Mouse (Mus musculus) gastrocnemius, postnatal 14 days (tissue): ENCODE results near the gene Nudt5. TPM values are rescaled to one million over a fixed set of nuclear protein-coding genes. Genes with fewer than 3 reads are reported as not detected.

Experiments
- DNase-seq: peaks from one replicate; pipeline ENCODE4 v3.0.0; 2021; ENCODE audit warnings: mixed read lengths
- intact Hi-C: fragments of 180-260 bp; cut with DNase I; formaldehyde crosslinking; loops from one replicate; pipeline ENCODE4 v1.15.1; 2025; ENCODE audit warnings: low total_unique reads
- total RNA-seq, 2 experiments: library from RNA; stranded (reverse); gene quantifications; 2 replicates each; pipeline ENCODE4 v1.2.3; 2021

Nudt5 gene
- total RNA-seq, 2 experiments from 2014 or later, result 4.9 to 8.2 TPM

- intact Hi-C loops, result no loop called here
- DNase-seq, result no peak
These were observed 6.3 kb downstream of the Nudt5 start for GRCm38 (mm10) chr2:5851116-5851515.

- intact Hi-C loops, result no loop called here
- no peak for DNase-seq
These were observed 7.0 kb downstream of the Nudt5 start for GRCm38 (mm10) chr2:5851866-5852265.

GRCm38 (mm10) chr2:5862834-5863233 is 18.0 kb downstream of the Nudt5 start, which contains the start of gene Gm13199:
Gene Gm13199 (minus strand): TSS chr2:5862934.
- intact Hi-C loops, result no loop called here
- DNase-seq, result no peak

- no peak for DNase-seq
- intact Hi-C loops, result no loop called here
These were observed 22.9 kb downstream of the Nudt5 start for GRCm38 (mm10) chr2:5867681-5868080.

- DNase-seq, result no peak
- intact Hi-C loops, result no loop called here
These were observed 24.9 kb downstream of the Nudt5 start for GRCm38 (mm10) chr2:5869746-5870145.

- intact Hi-C loops, result no loop called here
- DNase-seq, result no peak
These were observed 32.6 kb downstream of the Nudt5 start for GRCm38 (mm10) chr2:5877446-5877845.

GRCm38 (mm10) chr2:5888865-5889264 is 44.0 kb downstream of the Nudt5 start:
- intact Hi-C loops, result no loop called here

GRCm38 (mm10) chr2:5889412-5889811 is 44.6 kb downstream of the Nudt5 start:
- DNase-seq, result no peak

More at GRCm38 (mm10) chr2:5888865-5889264, 44.0 kb downstream of the Nudt5 start:
- DNase-seq, result no peak

GRCm38 (mm10) chr2:5894296-5894695 is 49.5 kb downstream of the Nudt5 start:
- no peak for DNase-seq
- intact Hi-C loops, result no loop called here

More at GRCm38 (mm10) chr2:5889412-5889811, 44.6 kb downstream of the Nudt5 start:
- intact Hi-C loops, result no loop called here

GRCm38 (mm10) chr2:5894843-5895570 is 50.2 kb downstream of the Nudt5 start, which contains the start of gene Sec61a2:
Gene Sec61a2 (minus strand): TSS chr2:5895432.
- DNase-seq, result peak; percentile 100
- intact Hi-C loops, result no loop called here

- DNase-seq, result no peak
- intact Hi-C loops, result no loop called here
These were observed 55.3 kb downstream of the Nudt5 start for GRCm38 (mm10) chr2:5900145-5900544.

GRCm38 (mm10) chr2:5906092-5906491 is 61.3 kb downstream of the Nudt5 start:
- DNase-seq, result no peak
- intact Hi-C loops, result no loop called here

GRCm38 (mm10) chr2:5906625-5907024 is 61.8 kb downstream of the Nudt5 start:
- intact Hi-C loops, result no loop called here

GRCm38 (mm10) chr2:5911282-5911965 is 66.6 kb downstream of the Nudt5 start:
- peak; percentile 9 for DNase-seq
- intact Hi-C loops, result no loop called here

More at GRCm38 (mm10) chr2:5906625-5907024, 61.8 kb downstream of the Nudt5 start:
- no peak for DNase-seq

Other genes starting within 250 kb of the Nudt5 start
- 1 to 10 TPM; 1.7 to 2.3 TPM for gene Camk1d, start 130.5 kb upstream of the Nudt5 start, total RNA-seq
- 10 to 100 TPM; 73.1 to 74.2 TPM for gene Cdc123, start 145 bp downstream of the Nudt5 start, total RNA-seq
- under 1 TPM in 1 of 2 experiments, not detected in 1; 0.40 TPM for gene Gm13199, start 17.9 kb downstream of the Nudt5 start, total RNA-seq
- gene Sec61a2, start 50.4 kb downstream of the Nudt5 start, total RNA-seq, result 10 to 100 TPM; 28.8 to 30.5 TPM
- gene Dhtkd1, start 97.8 kb downstream of the Nudt5 start, total RNA-seq, result 1 to 10 TPM; 1.4 to 2.3 TPM
- 10 to 100 TPM; 12.1 to 12.8 TPM for gene Upf2, start 106.5 kb downstream of the Nudt5 start, total RNA-seq